11 mouse cellular contexts compared by ENCODE assay signal in the genomic region with DNA sequence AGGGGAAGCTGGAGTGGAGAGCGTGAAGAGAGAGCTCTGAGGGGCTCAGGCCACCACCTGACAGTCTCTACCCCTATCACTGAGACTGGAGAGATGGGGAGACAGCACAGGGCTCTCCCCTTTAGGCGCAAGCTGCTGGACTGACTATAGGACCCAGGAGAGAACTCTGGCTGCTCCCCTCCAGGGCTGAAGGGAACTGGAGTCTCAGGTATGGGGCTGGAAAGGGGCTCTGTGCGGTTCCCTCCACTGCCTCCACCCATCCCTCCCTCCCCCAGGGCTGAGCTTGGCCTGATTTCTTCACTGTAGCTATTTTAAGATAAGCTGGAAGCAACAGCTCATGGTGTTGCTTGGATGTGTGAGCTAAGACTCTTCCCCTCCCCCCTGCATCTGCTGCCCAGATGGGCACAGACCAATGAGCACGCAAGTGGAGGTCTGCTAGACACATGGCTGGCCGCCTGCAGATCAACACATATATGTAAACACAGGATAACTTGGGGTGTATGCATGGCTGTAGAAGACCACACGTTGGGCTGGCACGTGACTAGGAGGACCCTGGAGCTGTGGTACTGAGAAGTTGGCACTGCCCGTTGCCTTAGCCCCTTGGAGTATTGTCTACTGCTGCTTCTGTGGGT. TPM values are rescaled to one million over a fixed set of nuclear protein-coding genes. Genes with fewer than 3 reads are reported as not detected.
DNase-seq lines count a peak whose midpoint lies in the region; ATAC-seq and TF ChIP-seq lines count a peak whose summit lies in the region.
"Had no signal": no experiment of that assay in that cellular context is flagged by ENCODE, and none has a peak within 500 bp of the region (broad histone marks: within the 10 kb centered on the region; RNA-seq: fewer than 3 reads in every experiment).

No protein-coding gene starts in this region.

- DNase-seq in lung, embryonic 14.5 days, result peak; percentile 9
- DNase-seq in lung, postnatal 36 days, result no peak
- DNase-seq in left cerebral cortex, adult 18-20 months (ENCODE audit: low spot score in 2 of 2), result peak; percentile 87 to 88
- DNase-seq in right cerebral cortex, postnatal 25 days, result peak; percentile 87
- no peak for DNase-seq in thymus, postnatal 4 days
- no peak for DNase-seq in spleen, postnatal 10 days (ENCODE audit: low spot score in 2 of 2)
- no peak for DNase-seq in heart, adult 9 months (ENCODE audit: low spot score in 2 of 2)

- WGBS in lung, embryonic 14.5 days, result 44% methylated on average over 8 of the region's 8 CpGs
- 56% methylated on average over 8 of the region's 8 CpGs for WGBS in forebrain, embryonic 15.5 days

- no peak overlapping the region for H3K9ac ChIP-seq in lung, embryonic 14.5 days
- no peak overlapping the region for H3K9ac ChIP-seq in forebrain, embryonic 15.5 days (replicated peaks)
- H3K9ac ChIP-seq: liver, embryonic 15.5 days had no signal

- H3K4me3 ChIP-seq in lung, embryonic 14.5 days (ENCODE audit: low read depth, low read length), result no peak overlapping the region
- H3K4me3 ChIP-seq in forebrain, embryonic 15.5 days, result no peak overlapping the region
- H3K4me3 ChIP-seq: liver, embryonic 15.5 days had no signal

- no peaks in the 10 kb centered on the region for H3K9me3 ChIP-seq in lung, embryonic 14.5 days (ENCODE audit: low read depth, low read length)
- H3K9me3 ChIP-seq in forebrain, embryonic 15.5 days, result no peaks in the 10 kb centered on the region
- H3K9me3 ChIP-seq: liver, embryonic 15.5 days had no signal

- H3K4me1 ChIP-seq in lung, embryonic 14.5 days (ENCODE audit: insufficient read depth), result peaks cover 3% of the 10 kb centered on the region; the same call in 1 of the 2 replicates
- peaks cover 60% of the 10 kb centered on the region for H3K4me1 ChIP-seq in forebrain, embryonic 15.5 days

- H3K36me3 ChIP-seq in lung, embryonic 14.5 days (ENCODE audit: insufficient read depth), result no peaks in the 10 kb centered on the region
- no peaks in the 10 kb centered on the region for H3K36me3 ChIP-seq in forebrain, embryonic 15.5 days
- H3K36me3 ChIP-seq: liver, embryonic 15.5 days had no signal

- H3K27ac ChIP-seq in lung, embryonic 14.5 days (ENCODE audit: low read depth), result no peak overlapping the region
- peak overlapping the region; percentile 20 for H3K27ac ChIP-seq in forebrain, embryonic 15.5 days (replicated peaks)
- H3K27ac ChIP-seq: liver, embryonic 15.5 days had no signal

- no peak for TF ChIP-seq CTCF in lung, embryonic 14.5 days (IDR thresholded peaks at IDR 0.05; ENCODE audit: low read depth)

- H3K4me2 ChIP-seq in lung, embryonic 14.5 days, result no peak overlapping the region
- H3K4me2 ChIP-seq in forebrain, embryonic 15.5 days (replicated peaks), result no peak overlapping the region
- H3K4me2 ChIP-seq: liver, embryonic 15.5 days had no signal

- H3K27me3 ChIP-seq in lung, embryonic 14.5 days (ENCODE audit: insufficient read depth, low read length), result peaks cover 45% of the 10 kb centered on the region
- H3K27me3 ChIP-seq in forebrain, embryonic 15.5 days, result peaks cover 14% of the 10 kb centered on the region

- no peak for ATAC-seq in lung, embryonic 14.5 days (ENCODE audit: insufficient read depth)
- ATAC-seq in forebrain, embryonic 15.5 days (replicated peaks), result no peak

RNA-seq across cellular contexts. Expression of gene Sncb, which starts 6.1 kb away (rescaled TPM):
- polyA plus RNA-seq in lung, embryonic 14.5 days (2014; fragmentation: Nextera tagmentation; extraction: Ambion mirVana), result not detected in 2 replicates
- 23.3 and 25.0 TPM in 2 replicates for polyA plus RNA-seq in forebrain, embryonic 15.5 days (2015; fragmentation: Nextera tagmentation; extraction: Ambion mirVana)
- total RNA-seq in left cerebral cortex, adult 18-20 months (2021), result 100 to 1,000 TPM; 925 to 932 TPM
- polyA plus RNA-seq: heart, postnatal 0 days; liver, embryonic 15.5 days had no signal

RNA-seq across cellular contexts. Expression of gene Gprin1, which starts 10.6 kb away (rescaled TPM):
- 0.34 and 0.53 TPM in 2 replicates for polyA plus RNA-seq in lung, embryonic 14.5 days (2014; fragmentation: Nextera tagmentation; extraction: Ambion mirVana)
- 15.6 and 22.5 TPM in 2 replicates for polyA plus RNA-seq in forebrain, embryonic 15.5 days (2015; fragmentation: Nextera tagmentation; extraction: Ambion mirVana)
- total RNA-seq in left cerebral cortex, adult 18-20 months (2021), result 100 to 1,000 TPM; 131 to 133 TPM

RNA-seq across cellular contexts. Expression of gene Eif4e1b, which starts 23.5 kb away (rescaled TPM):
- not detected in 2 replicates for polyA plus RNA-seq in lung, embryonic 14.5 days (2014; fragmentation: Nextera tagmentation; extraction: Ambion mirVana)
- polyA plus RNA-seq in forebrain, embryonic 15.5 days (2015; fragmentation: Nextera tagmentation; extraction: Ambion mirVana), result not detected in 2 replicates
- total RNA-seq in left cerebral cortex, adult 18-20 months (2021), result not detected
- polyA plus RNA-seq: heart, postnatal 0 days; liver, embryonic 15.5 days; small intestine, adult 2 months had no signal

RNA-seq across cellular contexts. Expression of gene Tspan17, which starts 28.9 kb away (rescaled TPM):
- 6.5 and 8.7 TPM in 2 replicates for polyA plus RNA-seq in lung, embryonic 14.5 days (2014; fragmentation: Nextera tagmentation; extraction: Ambion mirVana)
- polyA plus RNA-seq in forebrain, embryonic 15.5 days (2015; fragmentation: Nextera tagmentation; extraction: Ambion mirVana), result 20.5 and 22.9 TPM in 2 replicates
- total RNA-seq in left cerebral cortex, adult 18-20 months (2021), result 10 to 100 TPM; 95.4 to 97.6 TPM

RNA-seq across cellular contexts. Expression of gene Cdhr2, which starts 59.0 kb away (rescaled TPM):
- polyA plus RNA-seq in lung, embryonic 14.5 days (2014; fragmentation: Nextera tagmentation; extraction: Ambion mirVana), result 0.04 TPM in 1 of 2 replicates, not detected in the other
- polyA plus RNA-seq in forebrain, embryonic 15.5 days (2015; fragmentation: Nextera tagmentation; extraction: Ambion mirVana), result 0.05 and 0.29 TPM in 2 replicates
- under 1 TPM; 0.58 to 0.73 TPM for total RNA-seq in left cerebral cortex, adult 18-20 months (2021)
- polyA plus RNA-seq: heart, postnatal 0 days had no signal

Comparison
In these comparisons a context has a peak if more than half of its experiments do, and no peak if none do; other contexts are left out.
1. DNase-seq: peak in lung, embryonic 14.5 days (single experiment), left cerebral cortex, adult 18-20 months (2 of 2) and right cerebral cortex, postnatal 25 days (single experiment); none in lung, postnatal 36 days (single experiment), thymus, postnatal 4 days (single experiment), spleen, postnatal 10 days (0 of 2) and heart, adult 9 months (0 of 2).
2. RNA of gene Sncb, which starts 6.1 kb away (polyA plus RNA-seq): 23.3 to 25.0 TPM in forebrain, embryonic 15.5 days; not detected in lung, embryonic 14.5 days; every median in the first group is over 10 times any median in the second.
3. RNA of gene Gprin1, which starts 10.6 kb away (polyA plus RNA-seq): 15.6 to 22.5 TPM in forebrain, embryonic 15.5 days; 0.34 to 0.53 TPM in lung, embryonic 14.5 days; every median in the first group is over 10 times any median in the second.